Mouse (Mus musculus) limb, embryonic 15.5 days (tissue): ENCODE results near the gene Exd2. TPM values are rescaled to one million over a fixed set of nuclear protein-coding genes. Genes with fewer than 3 reads are reported as not detected.

Source experiments
- ATAC-seq: fragments of 200-750 bp; cut with Nextera tagmentation; 2 replicates; pipeline ENCODE4 v1.8.0; 2017; ENCODE audit warnings: low read depth, moderate TSS enrichment; ENCODE audit not compliant: insufficient number of reproducible peaks, low FRiP score, low TSS enrichment
- H3K27ac ChIP-seq: fragments of 300-500 bp; sonication (generic); 2 replicates; pipeline ENCODE4 v1.5.1; 2015; ENCODE audit warnings: moderate library complexity, mild to moderate bottlenecking, inconsistent platforms
- H3K27me3 ChIP-seq: fragments of 300-500 bp; sonication (generic); 2 replicates; pipeline ENCODE4 v1.6.1; 2015; ENCODE audit warnings: inconsistent platforms
- H3K36me3 ChIP-seq: fragments of 300-500 bp; sonication (generic); 2 replicates; pipeline ENCODE4 v1.6.1; 2015; ENCODE audit warnings: inconsistent platforms
- H3K4me1 ChIP-seq: fragments of 300-500 bp; sonication (generic); 2 replicates; pipeline ENCODE4 v1.6.1; 2015; ENCODE audit warnings: inconsistent platforms
- H3K4me2 ChIP-seq: fragments of 300-500 bp; sonication (generic); 2 replicates; pipeline ENCODE4 v1.6.1; 2015; ENCODE audit warnings: mild to moderate bottlenecking, inconsistent platforms
- H3K4me3 ChIP-seq: fragments of 300-500 bp; sonication (generic); 2 replicates; pipeline ENCODE4 v1.5.1; 2015; ENCODE audit warnings: mild to moderate bottlenecking, inconsistent platforms
- H3K9ac ChIP-seq: fragments of 300-500 bp; sonication (generic); 2 replicates; pipeline ENCODE4 v1.6.1; 2015; ENCODE audit warnings: inconsistent platforms
- H3K9me3 ChIP-seq: fragments of 300-500 bp; sonication (generic); 2 replicates; pipeline ENCODE4 v1.6.1; 2016; ENCODE audit warnings: inconsistent platforms
- WGBS: fragments of 180-500 bp; shearing (Covaris S2); methylation state at CpG from one replicate; pipeline ENCODE4 v1.1.7; 2015; 5-methylcytosine and 5-hydroxymethylcytosine counted together
- polyA plus RNA-seq: library from polyadenylated mRNA; unstranded; fragments of >200 nt; fragmentation: Nextera tagmentation; extraction: Ambion mirVana; gene quantifications from 2 replicates; pipeline ENCODE4 v1.2.1, GENCODE M21; 2015

Gene Exd2
- polyA plus RNA-seq, 1 experiment from 2014 or later, result 24.9 TPM

DNA sequence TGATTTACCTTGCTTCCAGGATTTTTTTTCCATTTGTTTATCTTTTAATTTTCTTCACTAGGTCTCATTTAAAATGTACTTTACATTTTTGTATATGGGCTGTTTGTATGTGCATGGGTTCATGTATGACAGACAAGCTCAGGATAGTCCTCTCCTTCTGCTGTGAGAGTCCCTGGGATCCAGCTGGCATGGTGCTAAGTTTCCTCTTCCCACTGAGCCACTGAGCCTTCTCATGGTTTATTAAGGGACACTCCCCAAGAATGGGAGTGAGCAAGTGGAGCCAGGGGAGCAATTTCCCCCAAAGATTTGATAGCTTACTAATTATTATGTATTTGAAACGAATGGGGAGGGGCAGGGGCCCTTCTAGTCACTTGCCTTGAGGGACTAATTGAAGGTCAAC, 37.6 kb downstream of the Exd2 start:
- H3K4me1 ChIP-seq, result no peaks in the 10 kb centered on the region
- H3K9me3 ChIP-seq, result no peaks in the 10 kb centered on the region
- H3K27ac ChIP-seq, result no peak overlapping the region
- WGBS, result 63% methylated on average over 1 of the region's 1 CpGs
- H3K9ac ChIP-seq, result no peak overlapping the region
- H3K27me3 ChIP-seq, result no peaks in the 10 kb centered on the region
- H3K4me2 ChIP-seq, result no peak overlapping the region
- no peaks in the 10 kb centered on the region for H3K36me3 ChIP-seq
- no peak for ATAC-seq
- H3K4me3 ChIP-seq, result no peak overlapping the region

DNA sequence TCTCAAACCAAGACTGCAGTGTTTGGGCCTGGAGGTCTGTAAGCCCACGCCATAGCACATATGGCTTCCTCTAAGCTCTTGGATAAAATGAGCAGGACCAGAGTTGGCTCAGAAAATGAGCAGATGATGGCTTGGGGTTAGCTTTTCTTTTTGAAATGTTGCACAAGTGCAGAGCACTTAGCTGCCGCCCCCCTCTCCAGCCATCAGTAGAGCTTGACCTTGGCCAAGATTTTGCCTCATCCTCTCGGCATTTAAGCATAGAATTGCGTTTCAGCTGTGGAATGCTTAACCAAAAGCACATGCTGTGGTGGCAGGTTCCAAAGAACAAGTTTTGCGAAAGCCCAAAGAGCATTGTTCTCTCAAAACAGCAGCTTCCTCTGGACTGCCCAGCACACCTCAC, 41.8 kb downstream of the Exd2 start:
- peaks cover 14% of the 10 kb centered on the region for H3K4me1 ChIP-seq
- H3K9ac ChIP-seq, result no peak overlapping the region
- no peak overlapping the region for H3K4me3 ChIP-seq
- H3K27me3 ChIP-seq, result no peaks in the 10 kb centered on the region
- peak overlapping the region; percentile 67 for H3K27ac ChIP-seq
- ATAC-seq, result peak; percentile 72
- no peaks in the 10 kb centered on the region for H3K36me3 ChIP-seq
- WGBS, result 41% methylated on average over 5 of the region's 5 CpGs
- no peaks in the 10 kb centered on the region for H3K9me3 ChIP-seq
- H3K4me2 ChIP-seq, result no peak overlapping the region

DNA sequence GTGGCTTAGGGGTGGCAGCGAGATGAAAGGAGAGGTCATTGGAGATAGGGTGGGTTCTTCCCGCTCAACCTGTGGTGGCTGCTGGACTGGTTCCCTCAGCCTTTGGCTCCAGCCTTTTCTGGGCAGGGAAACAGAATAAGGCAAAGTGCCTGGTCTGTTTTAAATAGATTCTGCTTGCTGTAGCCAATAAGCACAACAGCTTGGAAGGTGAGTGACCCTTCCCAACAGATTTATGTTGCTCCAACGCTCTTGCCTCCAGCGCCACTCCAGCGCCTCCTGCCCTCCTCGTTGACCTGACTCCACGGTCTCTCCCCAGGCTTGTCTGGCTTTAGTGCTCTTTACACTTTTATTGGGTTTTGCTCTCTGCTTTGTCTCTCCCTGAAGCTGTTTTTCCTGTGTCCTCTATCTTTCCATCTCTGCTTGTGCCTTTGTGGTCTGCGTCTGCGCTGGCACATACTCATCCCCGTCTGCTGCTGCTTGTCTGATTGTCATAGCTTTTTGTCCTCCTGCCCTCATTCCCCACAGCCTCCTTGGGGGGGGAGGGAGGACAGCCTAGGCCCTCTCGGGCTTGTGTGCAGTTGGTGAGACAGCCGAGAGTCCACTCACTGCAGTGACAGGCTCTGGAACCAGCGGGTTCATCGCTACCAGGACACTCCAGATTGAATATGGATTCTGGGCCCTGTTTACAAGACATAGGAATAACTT, 44.3 kb downstream of the Exd2 start:
- 35% methylated on average over 14 of the region's 14 CpGs for WGBS

DNA sequence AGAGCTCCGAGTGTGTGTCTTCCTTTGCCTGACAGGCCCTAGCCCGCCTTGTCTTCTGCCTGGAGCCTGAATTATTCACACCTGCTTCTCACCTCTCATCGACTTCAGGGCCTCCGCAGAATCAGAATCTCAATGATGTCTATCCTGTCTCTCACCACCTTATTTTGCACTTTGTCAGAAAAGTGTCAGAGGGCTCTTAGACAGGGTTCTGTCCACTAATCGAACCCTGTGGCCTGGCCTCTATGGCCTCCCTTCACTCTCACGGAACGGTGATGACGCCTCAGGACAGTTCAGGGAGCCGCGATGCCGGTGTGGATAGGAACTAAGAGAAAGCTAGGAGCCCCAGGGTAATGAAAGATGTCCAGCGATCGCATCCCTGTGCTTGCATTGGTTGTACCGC, 55.1 kb downstream of the Exd2 start, which contains the start of gene Galnt16:
Galnt16 (plus strand) TSS at position 301 of the 400 bp plus-strand sequence.
- peaks cover 24% of the 10 kb centered on the region for H3K4me1 ChIP-seq
- H3K27ac ChIP-seq, result peak within 1 kb of the TSS; percentile 47; the same call in 1 of the 2 replicates
- ATAC-seq, result no peak
- no peaks in the 10 kb centered on the region for H3K36me3 ChIP-seq
- H3K27me3 ChIP-seq, result peaks cover 84% of the 10 kb centered on the region
- 5% methylated on average over 14 of the region's 14 CpGs for WGBS
- H3K9me3 ChIP-seq, result no peaks in the 10 kb centered on the region
- H3K9ac ChIP-seq, result peak within 1 kb of the TSS; percentile 60
- H3K4me3 ChIP-seq, result peak within 1 kb of the TSS; percentile 67
- peak within 1 kb of the TSS; percentile 95 for H3K4me2 ChIP-seq

More for the DNA sequence above, 44.3 kb downstream of the Exd2 start:
- ATAC-seq, result no peak
- peak overlapping the region; percentile 30; the same call in 1 of the 2 replicates for H3K27ac ChIP-seq
- no peaks in the 10 kb centered on the region for H3K9me3 ChIP-seq
- H3K4me2 ChIP-seq, result no peak overlapping the region
- no peaks in the 10 kb centered on the region for H3K36me3 ChIP-seq
- H3K4me1 ChIP-seq, result peaks cover 14% of the 10 kb centered on the region
- H3K4me3 ChIP-seq, result no peak overlapping the region
- no peak overlapping the region for H3K9ac ChIP-seq
- H3K27me3 ChIP-seq, result no peaks in the 10 kb centered on the region

DNA sequence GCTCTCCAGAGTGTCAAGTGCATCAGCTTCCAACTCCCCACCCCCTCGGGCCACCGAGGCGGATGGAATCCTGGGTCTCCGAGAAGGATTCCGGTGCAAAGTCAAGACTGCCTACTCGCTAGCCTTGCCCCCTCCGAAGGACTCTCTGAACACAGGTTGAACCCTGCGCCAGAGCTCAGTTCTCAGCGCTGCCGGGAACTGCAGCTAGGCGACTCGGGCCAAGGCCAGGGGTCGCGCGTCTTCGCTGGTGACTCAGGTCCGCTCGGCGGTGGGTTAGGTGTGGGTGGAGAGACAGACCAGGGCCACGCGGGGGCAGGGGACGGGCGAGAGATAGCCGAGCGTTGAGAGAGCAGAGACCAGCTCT, 55.5 kb downstream of the Exd2 start:
- Histone ChIP-seq H3K4me3 (peak overlapping the region; percentile 67), H3K27me3 (peaks cover 85% of the 10 kb centered on the region), H3K27ac (no peak overlapping the region), H3K4me1 (peaks cover 24% of the 10 kb centered on the region), H3K36me3 (no peaks in the 10 kb centered on the region), H3K9ac (peak overlapping the region; percentile 60; the same call in 1 of the 2 replicates), H3K4me2 (peak overlapping the region; percentile 95), H3K9me3 (no peaks in the 10 kb centered on the region)
- WGBS, result 0% methylated on average over 25 of the region's 25 CpGs
- ATAC-seq, result no peak

DNA sequence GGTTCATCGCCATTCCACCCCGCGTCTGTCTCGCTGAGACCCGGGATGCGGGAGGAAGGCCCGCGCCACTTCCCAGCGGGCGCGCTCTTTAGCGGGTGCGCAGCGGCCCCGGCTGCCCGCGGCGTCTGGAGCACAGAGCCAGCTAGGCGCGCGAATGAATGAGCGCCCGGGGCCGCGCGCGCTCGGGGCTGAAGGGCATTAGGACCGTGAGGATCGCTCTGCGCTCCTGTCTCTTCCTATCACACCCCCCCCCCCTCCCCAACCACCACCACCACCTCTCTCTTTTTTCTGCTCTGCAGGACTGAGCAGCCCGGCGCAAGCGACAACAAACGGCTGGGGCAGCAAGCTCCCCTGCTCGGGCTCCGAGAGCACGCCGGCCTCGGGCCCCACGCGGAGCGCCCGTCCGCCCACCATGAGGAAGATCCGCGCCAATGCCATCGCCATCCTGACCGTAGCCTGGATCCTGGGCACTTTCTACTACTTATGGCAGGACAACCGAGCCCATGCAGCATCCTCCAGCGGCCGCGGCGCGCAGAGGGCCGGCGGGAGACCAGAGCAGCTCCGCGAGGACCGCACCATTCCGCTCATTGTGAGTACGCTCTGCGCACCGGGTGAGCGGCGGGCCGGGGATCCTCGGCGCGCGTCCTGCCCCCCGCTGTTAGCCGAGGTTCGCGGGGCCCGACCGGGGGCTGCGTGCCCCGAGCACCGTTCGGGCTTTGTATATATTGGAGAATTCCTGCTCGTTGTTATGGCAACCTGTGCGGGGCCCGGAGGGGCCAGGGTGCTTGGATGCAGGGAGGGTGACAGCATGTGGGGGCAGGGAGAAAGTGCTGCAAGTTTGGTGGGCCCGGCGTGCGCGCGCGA, 56.1 kb downstream of the Exd2 start:
- Histone ChIP-seq H3K4me3 (peak overlapping the region; percentile 67), H3K9ac (peak overlapping the region; percentile 60), H3K9me3 (no peaks in the 10 kb centered on the region), H3K27me3 (peaks cover 88% of the 10 kb centered on the region), H3K4me1 (peaks cover 24% of the 10 kb centered on the region), H3K4me2 (peak overlapping the region; percentile 95), H3K27ac (peak overlapping the region; percentile 47), H3K36me3 (no peaks in the 10 kb centered on the region)
- WGBS, result under 1% methylated on average over 83 of the region's 90 CpGs
- peak; percentile 37 for ATAC-seq

DNA sequence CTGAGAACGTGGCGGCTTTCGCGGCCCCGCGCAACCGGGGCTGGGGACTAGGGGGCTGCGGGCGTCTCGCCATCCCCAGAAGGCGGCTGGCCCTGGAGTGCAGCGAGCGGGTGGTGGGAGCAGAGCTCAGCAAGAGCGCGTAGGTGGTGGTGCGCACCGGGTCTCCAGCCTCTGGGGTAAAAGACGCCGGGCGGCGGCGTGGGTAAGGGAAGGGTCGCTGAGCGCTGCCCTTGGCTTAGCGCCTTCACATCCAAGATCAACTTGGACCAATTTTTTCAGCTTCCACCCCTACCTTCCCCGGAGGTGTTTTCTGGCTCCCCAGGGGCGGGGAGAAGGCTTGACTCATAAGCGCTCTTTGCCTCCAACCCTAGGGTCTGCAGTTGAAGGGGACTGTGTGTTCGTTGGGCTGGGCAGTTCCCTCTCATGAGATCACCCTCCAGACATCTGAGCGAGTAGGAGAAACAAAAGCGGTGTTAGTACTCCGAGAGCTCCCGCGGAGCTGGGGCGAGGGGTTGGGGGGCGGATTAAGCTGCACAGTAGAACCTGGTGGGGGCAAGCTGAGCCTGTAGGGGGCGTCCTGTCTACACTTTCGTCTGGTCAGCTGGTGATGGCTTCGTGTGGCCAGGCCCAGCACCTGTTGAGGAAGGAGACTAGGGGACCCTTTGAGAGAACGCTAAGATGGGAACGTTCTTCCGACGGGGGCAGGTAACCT, 56.9 kb downstream of the Exd2 start:
- peak overlapping the region; percentile 95 for H3K4me2 ChIP-seq
- 1% methylated on average over 41 of the region's 43 CpGs for WGBS
- ATAC-seq, result no peak
- H3K4me1 ChIP-seq, result peaks cover 24% of the 10 kb centered on the region
- H3K27ac ChIP-seq, result peak overlapping the region; percentile 47
- peak overlapping the region; percentile 60 for H3K9ac ChIP-seq
- H3K4me3 ChIP-seq, result peak overlapping the region; percentile 67
- no peaks in the 10 kb centered on the region for H3K9me3 ChIP-seq
- H3K36me3 ChIP-seq, result no peaks in the 10 kb centered on the region
- H3K27me3 ChIP-seq, result peaks cover 80% of the 10 kb centered on the region

DNA sequence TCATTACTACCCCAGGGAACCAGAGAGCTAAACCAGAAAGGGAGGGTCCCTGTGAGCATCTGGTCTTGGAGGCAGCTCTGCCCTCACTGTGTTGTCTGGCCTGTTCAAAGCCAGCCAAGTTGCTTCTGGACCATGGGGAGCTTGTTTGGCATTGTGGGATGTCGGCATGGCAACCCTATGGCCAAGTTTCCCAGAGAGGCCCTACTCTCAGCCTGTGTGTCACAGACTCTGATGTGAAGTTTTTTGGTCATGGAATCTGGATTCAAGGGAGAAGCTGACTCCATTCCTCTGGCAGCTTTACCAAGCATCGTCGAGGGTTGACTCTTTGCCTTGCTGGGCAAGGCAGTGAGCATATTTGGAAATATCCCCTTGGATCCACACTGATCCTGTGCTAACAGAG, 59.1 kb downstream of the Exd2 start:
- Histone ChIP-seq H3K9ac (no peak overlapping the region), H3K4me1 (peaks cover 36% of the 10 kb centered on the region), H3K27ac (no peak overlapping the region; the same call in 1 of the 2 replicates), H3K9me3 (no peaks in the 10 kb centered on the region), H3K4me3 (no peak overlapping the region), H3K36me3 (no peaks in the 10 kb centered on the region), H3K4me2 (no peak overlapping the region), H3K27me3 (peaks cover 59% of the 10 kb centered on the region)
- WGBS, result 53% methylated on average over 3 of the region's 3 CpGs
- ATAC-seq, result no peak; the same call in 1 of the 2 replicates

DNA sequence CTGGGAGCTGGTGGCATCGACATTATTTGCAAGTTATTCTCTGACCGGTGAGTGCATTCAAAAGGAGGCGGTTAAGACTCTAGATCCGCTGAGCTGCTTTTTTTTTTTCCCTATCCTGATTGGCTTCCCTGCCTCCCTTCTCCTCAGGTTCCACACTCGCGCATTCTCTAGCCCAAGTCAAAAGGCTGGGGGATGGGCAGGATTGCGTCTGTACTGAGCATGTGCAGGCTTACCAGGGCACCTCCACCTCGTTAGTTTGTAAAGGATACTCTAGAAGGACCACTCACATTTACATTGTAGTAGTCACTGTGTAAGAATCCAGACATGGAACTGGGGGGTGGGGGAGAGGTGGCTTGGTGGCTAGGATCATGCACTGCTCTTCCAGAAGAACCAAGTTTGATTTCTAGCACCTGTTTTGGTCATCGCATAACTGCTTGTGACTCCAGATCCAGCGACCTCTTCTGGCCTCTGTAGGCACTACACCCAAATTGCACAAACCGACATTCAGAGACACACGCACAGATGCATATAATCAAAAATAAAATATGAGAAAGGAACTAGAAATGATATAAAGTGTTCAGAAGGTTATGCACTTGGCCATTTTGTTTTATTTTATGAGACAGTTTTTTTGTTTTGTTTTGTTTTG, 61.5 kb downstream of the Exd2 start:
- no peak overlapping the region for H3K9ac ChIP-seq
- H3K36me3 ChIP-seq, result no peaks in the 10 kb centered on the region
- peaks cover 28% of the 10 kb centered on the region for H3K4me1 ChIP-seq
- no peaks in the 10 kb centered on the region for H3K9me3 ChIP-seq
- WGBS, result 29% methylated on average over 12 of the region's 12 CpGs
- no peak overlapping the region for H3K4me3 ChIP-seq
- no peak overlapping the region for H3K4me2 ChIP-seq
- no peak overlapping the region for H3K27ac ChIP-seq
- ATAC-seq, result no peak
- peaks cover 35% of the 10 kb centered on the region for H3K27me3 ChIP-seq

DNA sequence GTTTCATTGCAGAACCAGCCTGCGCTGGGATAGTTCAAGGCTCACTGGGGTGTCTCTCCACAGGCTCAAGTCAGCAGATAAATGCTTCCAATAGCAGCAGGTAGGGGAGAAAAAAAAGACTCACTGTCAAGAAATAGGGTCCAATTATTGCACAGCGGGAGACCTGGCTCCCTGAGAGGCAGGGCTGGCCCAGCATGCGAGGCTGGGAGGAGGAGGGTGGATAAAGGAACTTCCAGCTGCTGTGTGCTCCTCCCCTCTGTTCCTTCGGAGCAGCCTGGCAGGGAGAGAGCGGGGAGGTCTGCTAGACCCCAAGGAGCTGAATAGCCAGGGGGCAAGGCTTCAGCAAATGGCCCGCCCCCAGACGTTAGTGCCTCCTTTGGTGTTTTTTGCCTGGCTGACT, 62.6 kb downstream of the Exd2 start:
- peaks cover 26% of the 10 kb centered on the region for H3K4me1 ChIP-seq
- H3K36me3 ChIP-seq, result no peaks in the 10 kb centered on the region
- WGBS, result 22% methylated on average over 7 of the region's 7 CpGs
- ATAC-seq, result no peak
- H3K9me3 ChIP-seq, result no peaks in the 10 kb centered on the region
- no peak overlapping the region for H3K9ac ChIP-seq
- H3K27ac ChIP-seq, result no peak overlapping the region
- H3K4me2 ChIP-seq, result no peak overlapping the region
- peaks cover 24% of the 10 kb centered on the region for H3K27me3 ChIP-seq
- H3K4me3 ChIP-seq, result no peak overlapping the region

DNA sequence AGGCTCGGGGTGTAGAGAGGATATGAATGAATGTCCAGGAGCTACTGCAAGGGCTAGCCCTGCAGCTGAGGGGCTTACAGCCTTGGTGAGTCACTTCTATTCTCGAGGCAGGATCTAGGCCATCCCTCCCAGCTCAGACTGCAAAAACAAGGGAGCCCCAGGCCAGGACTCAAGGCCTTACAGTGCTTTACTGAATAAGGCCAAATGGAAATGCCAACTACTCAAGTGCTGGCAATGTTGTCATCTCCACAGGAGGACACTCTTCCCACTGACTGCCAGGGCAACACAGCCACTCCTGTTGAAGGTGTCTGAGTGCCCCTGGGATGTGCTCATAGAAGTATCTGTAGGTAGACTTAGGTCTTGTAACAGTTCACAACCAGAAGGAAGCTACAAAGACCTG, 63.6 kb downstream of the Exd2 start:
- H3K4me1 ChIP-seq, result peaks cover 30% of the 10 kb centered on the region
- no peaks in the 10 kb centered on the region for H3K36me3 ChIP-seq
- H3K9me3 ChIP-seq, result no peaks in the 10 kb centered on the region
- H3K4me3 ChIP-seq, result no peak overlapping the region
- H3K4me2 ChIP-seq, result no peak overlapping the region
- H3K27ac ChIP-seq, result no peak overlapping the region
- no peak for ATAC-seq
- H3K27me3 ChIP-seq, result peaks cover 15% of the 10 kb centered on the region; the same call in 1 of the 2 replicates
- 77% methylated on average over 2 of the region's 2 CpGs for WGBS
- no peak overlapping the region for H3K9ac ChIP-seq
